Mouse (Mus musculus): Measurements from ENCODE around the gene Serpinb6e. TPM values are rescaled to one million over a fixed set of nuclear protein-coding genes. Genes with fewer than 3 reads are reported as not detected.

Serpinb6e gene
- not detected in 2 replicates for polyA plus RNA-seq (2015; fragmentation: Nextera tagmentation; extraction: Ambion mirVana)

GRCm38 (mm10) chr13:33843308-33843707 lies at the start of gene Serpinb6e:
Gene Serpinb6e, minus strand, starts transcription at chr13:33843408.

Other genes starting within 250 kb of the Serpinb6e start
- gene Serpinb6d, start 182.0 kb downstream of the Serpinb6e start, polyA plus RNA-seq (2015; fragmentation: Nextera tagmentation; extraction: Ambion mirVana), result not detected in 2 replicates
- gene Serpinb6c, start 62.3 kb upstream of the Serpinb6e start, polyA plus RNA-seq (2015; fragmentation: Nextera tagmentation; extraction: Ambion mirVana), result 0.10 and 0.19 TPM in 2 replicates
- gene Nqo2, start 121.3 kb upstream of the Serpinb6e start, polyA plus RNA-seq (2015; fragmentation: Nextera tagmentation; extraction: Ambion mirVana), result 14.8 and 18.7 TPM in 2 replicates
- 14.4 and 15.3 TPM in 2 replicates for gene Ripk1, start 159.0 kb upstream of the Serpinb6e start, polyA plus RNA-seq (2015; fragmentation: Nextera tagmentation; extraction: Ambion mirVana)
- 114 and 117 TPM in 2 replicates for gene Serpinb6a, start 159.4 kb upstream of the Serpinb6e start, polyA plus RNA-seq (2015; fragmentation: Nextera tagmentation; extraction: Ambion mirVana)
- gene Bphl, start 194.2 kb upstream of the Serpinb6e start, polyA plus RNA-seq (2015; fragmentation: Nextera tagmentation; extraction: Ambion mirVana), result 33.6 and 33.7 TPM in 2 replicates
- 116 and 139 TPM in 2 replicates for gene Tubb2a, start 234.6 kb upstream of the Serpinb6e start, polyA plus RNA-seq (2015; fragmentation: Nextera tagmentation; extraction: Ambion mirVana)

Data from urinary bladder, postnatal 0 days (tissue).